Mouse (Mus musculus): ENCODE data around the gene Ms4a4d. TPM values are rescaled to one million over a fixed set of nuclear protein-coding genes. Genes with fewer than 3 reads are reported as not detected.
"Not testable (repeated sequence)": the region's sequence is repeated elsewhere in the genome, so short reads cannot be mapped to it uniquely, and the experiment has no call there.

Ms4a4d gene
- polyA plus RNA-seq, 1 experiment from 2014 or later, result 0.72 TPM

GRCm38 (mm10) chr19:11518356-11518755 is 18.2 kb upstream of the Ms4a4d start:
- not testable (repeated sequence) for H3K27ac ChIP-seq; H3K4me3 ChIP-seq; DNase-seq (ENCODE audit: low spot score); H3K4me1 ChIP-seq (replicated peaks); H3K27me3 ChIP-seq (ENCODE audit: insufficient read depth, poor library complexity, severe bottlenecking); H3K36me3 ChIP-seq; H3K9me3 ChIP-seq
- 81% methylated on average over 2 of the region's 2 CpGs for WGBS

GRCm38 (mm10) chr19:11520146-11520545 is 16.5 kb upstream of the Ms4a4d start:
- Histone ChIP-seq H3K9me3 (no peaks in the 10 kb centered on the region), H3K27ac (no peak overlapping the region), H3K4me3 (no peak overlapping the region), H3K27me3 (ENCODE audit: insufficient read depth, poor library complexity, severe bottlenecking) (no peaks in the 10 kb centered on the region), H3K4me1 (replicated peaks) (no peaks in the 10 kb centered on the region), H3K36me3 (no peaks in the 10 kb centered on the region)
- WGBS, result 88% methylated on average over 3 of the region's 3 CpGs
- no peak for DNase-seq (ENCODE audit: low spot score)

GRCm38 (mm10) chr19:11533421-11533820 is 3.2 kb upstream of the Ms4a4d start:
- Histone ChIP-seq H3K4me1 (replicated peaks) (peaks cover 8% of the 10 kb centered on the region), H3K36me3 (no peaks in the 10 kb centered on the region), H3K9me3 (no peaks in the 10 kb centered on the region), H3K27ac (no peak overlapping the region), H3K27me3 (ENCODE audit: insufficient read depth, poor library complexity, severe bottlenecking) (no peaks in the 10 kb centered on the region), H3K4me3 (no peak overlapping the region)
- WGBS, result 79% methylated on average over 1 of the region's 1 CpGs
- DNase-seq (ENCODE audit: low spot score), result no peak

- H3K36me3 ChIP-seq, result no peaks in the 10 kb centered on the region
- 70% methylated on average over 2 of the region's 2 CpGs for WGBS
- H3K27ac ChIP-seq, result no peak overlapping the region
- no peaks in the 10 kb centered on the region for H3K9me3 ChIP-seq
- no peak for DNase-seq (ENCODE audit: low spot score)
- H3K4me1 ChIP-seq (replicated peaks), result peaks cover 8% of the 10 kb centered on the region
- H3K27me3 ChIP-seq (ENCODE audit: insufficient read depth, poor library complexity, severe bottlenecking), result no peaks in the 10 kb centered on the region
- H3K4me3 ChIP-seq, result no peak overlapping the region
Measured at GRCm38 (mm10) chr19:11533888-11534445, 2.6 kb upstream of the Ms4a4d start.

GRCm38 (mm10) chr19:11537336-11537735 is 735 bp downstream of the Ms4a4d start:
- Histone ChIP-seq H3K9me3 (no peaks in the 10 kb centered on the region), H3K27ac (peak overlapping the region; percentile 2; the same call in 1 of the 2 replicates), H3K27me3 (ENCODE audit: insufficient read depth, poor library complexity, severe bottlenecking) (no peaks in the 10 kb centered on the region), H3K4me3 (no peak overlapping the region), H3K4me1 (replicated peaks) (peaks cover 8% of the 10 kb centered on the region), H3K36me3 (no peaks in the 10 kb centered on the region)
- DNase-seq (ENCODE audit: low spot score), result peak; percentile 30
- 22% methylated on average over 2 of the region's 2 CpGs for WGBS

GRCm38 (mm10) chr19:11540166-11540821 is 3.7 kb downstream of the Ms4a4d start:
- not testable (repeated sequence) for H3K4me1 ChIP-seq (replicated peaks); DNase-seq (ENCODE audit: low spot score); H3K36me3 ChIP-seq; H3K27me3 ChIP-seq (ENCODE audit: insufficient read depth, poor library complexity, severe bottlenecking); H3K4me3 ChIP-seq; H3K27ac ChIP-seq; H3K9me3 ChIP-seq
- 91% methylated on average over 1 of the region's 1 CpGs for WGBS

GRCm38 (mm10) chr19:11544383-11544782 is 7.8 kb downstream of the Ms4a4d start:
- not testable (repeated sequence) for DNase-seq (ENCODE audit: low spot score); H3K9me3 ChIP-seq; H3K36me3 ChIP-seq; H3K27ac ChIP-seq; H3K27me3 ChIP-seq (ENCODE audit: insufficient read depth, poor library complexity, severe bottlenecking); H3K4me3 ChIP-seq; H3K4me1 ChIP-seq (replicated peaks)
- 90% methylated on average over 2 of the region's 2 CpGs for WGBS

- no peak for DNase-seq (ENCODE audit: low spot score)
- H3K9me3 ChIP-seq, result no peaks in the 10 kb centered on the region
- H3K36me3 ChIP-seq, result no peaks in the 10 kb centered on the region
- no peak overlapping the region for H3K4me3 ChIP-seq
- no peaks in the 10 kb centered on the region for H3K27me3 ChIP-seq (ENCODE audit: insufficient read depth, poor library complexity, severe bottlenecking)
- no peak overlapping the region for H3K27ac ChIP-seq
- no peaks in the 10 kb centered on the region for H3K4me1 ChIP-seq (replicated peaks)
Measured at GRCm38 (mm10) chr19:11547911-11548310, 11.3 kb downstream of the Ms4a4d start.

GRCm38 (mm10) chr19:11554726-11555125 is 18.1 kb downstream of the Ms4a4d start:
- DNase-seq (ENCODE audit: low spot score), result no peak
- Histone ChIP-seq H3K4me1 (replicated peaks) (no peaks in the 10 kb centered on the region), H3K27ac (no peak overlapping the region), H3K27me3 (ENCODE audit: insufficient read depth, poor library complexity, severe bottlenecking) (no peaks in the 10 kb centered on the region), H3K4me3 (no peak overlapping the region), H3K36me3 (no peaks in the 10 kb centered on the region), H3K9me3 (no peaks in the 10 kb centered on the region)
- WGBS, result 93% methylated on average over 5 of the region's 5 CpGs

GRCm38 (mm10) chr19:11559560-11559959 is 23.0 kb downstream of the Ms4a4d start:
- not testable (repeated sequence) for H3K36me3 ChIP-seq; H3K27ac ChIP-seq; H3K4me1 ChIP-seq (replicated peaks); H3K9me3 ChIP-seq; H3K27me3 ChIP-seq (ENCODE audit: insufficient read depth, poor library complexity, severe bottlenecking); DNase-seq (ENCODE audit: low spot score); H3K4me3 ChIP-seq

GRCm38 (mm10) chr19:11574965-11575364 is 38.4 kb downstream of the Ms4a4d start:
- H3K27ac ChIP-seq, result no peak overlapping the region
- no peaks in the 10 kb centered on the region for H3K27me3 ChIP-seq (ENCODE audit: insufficient read depth, poor library complexity, severe bottlenecking)
- no peaks in the 10 kb centered on the region for H3K36me3 ChIP-seq
- H3K4me1 ChIP-seq (replicated peaks), result no peaks in the 10 kb centered on the region
- no peak overlapping the region for H3K4me3 ChIP-seq
- H3K9me3 ChIP-seq, result no peaks in the 10 kb centered on the region
- no peak for DNase-seq (ENCODE audit: low spot score)
- 90% methylated on average over 8 of the region's 8 CpGs for WGBS

GRCm38 (mm10) chr19:11589205-11589604 is 52.6 kb downstream of the Ms4a4d start:
- Histone ChIP-seq H3K4me3 (no peak overlapping the region), H3K9me3 (no peaks in the 10 kb centered on the region), H3K27ac (no peak overlapping the region), H3K27me3 (ENCODE audit: insufficient read depth, poor library complexity, severe bottlenecking) (no peaks in the 10 kb centered on the region), H3K36me3 (no peaks in the 10 kb centered on the region), H3K4me1 (replicated peaks) (no peaks in the 10 kb centered on the region)
- WGBS, result 77% methylated on average over 4 of the region's 4 CpGs
- DNase-seq (ENCODE audit: low spot score), result no peak

GRCm38 (mm10) chr19:11589891-11590449 is 53.4 kb downstream of the Ms4a4d start:
- WGBS, result 76% methylated on average over 2 of the region's 2 CpGs
- no peaks in the 10 kb centered on the region for H3K27me3 ChIP-seq (ENCODE audit: insufficient read depth, poor library complexity, severe bottlenecking)

More at GRCm38 (mm10) chr19:11589891-11590449, 53.4 kb downstream of the Ms4a4d start:
- H3K4me3 ChIP-seq, result no peak overlapping the region
- no peaks in the 10 kb centered on the region for H3K36me3 ChIP-seq
- H3K9me3 ChIP-seq, result no peaks in the 10 kb centered on the region
- DNase-seq (ENCODE audit: low spot score), result no peak
- H3K4me1 ChIP-seq (replicated peaks), result no peaks in the 10 kb centered on the region
- H3K27ac ChIP-seq, result no peak overlapping the region

Data from hindbrain, embryonic 10.5 days (tissue).